In the genomic region with DNA sequence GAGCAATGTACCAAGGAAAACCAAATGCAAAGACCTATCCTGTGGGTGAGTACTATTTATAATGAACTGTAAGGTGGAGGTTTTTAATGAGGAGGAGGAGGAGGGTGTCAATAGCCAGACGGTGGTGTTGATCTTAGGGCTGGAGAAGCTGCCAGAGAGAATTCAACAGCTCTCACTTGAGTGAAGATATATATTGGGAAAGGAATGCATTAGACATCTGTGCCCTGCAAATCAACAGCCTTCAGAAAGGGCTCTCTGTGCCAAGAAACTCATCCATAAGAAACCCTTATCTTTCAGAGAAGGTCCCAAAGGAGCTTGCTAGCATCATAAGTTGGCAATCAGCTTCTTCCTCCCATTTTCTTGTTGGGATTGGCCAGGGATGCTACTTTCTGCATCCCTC, we compare ENCODE assay signal across 23 mouse cellular contexts. TPM values are rescaled to one million over a fixed set of nuclear protein-coding genes. Genes with fewer than 3 reads are reported as not detected.
"Had no signal": no experiment of that assay in that cellular context is flagged by ENCODE, and none has a peak within 500 bp of the region (broad histone marks: within the 10 kb centered on the region; RNA-seq: fewer than 3 reads in every experiment).

No protein-coding gene starts in this region.

- H3K4me1 ChIP-seq: limb, embryonic 12.5 days; liver, embryonic 12.5 days; liver, embryonic 15.5 days; lung, embryonic 15.5 days; megakaryocyte, embryonic 14.5 days had no signal

- H3K36me3 ChIP-seq: limb, embryonic 12.5 days; liver, embryonic 12.5 days; liver, embryonic 15.5 days; lung, embryonic 15.5 days; midbrain, embryonic 10.5 days; midbrain, embryonic 13.5 days had no signal

- H3K27ac ChIP-seq: kidney, postnatal 0 days; layer of hippocampus, adult 2 months; limb, embryonic 12.5 days; liver, embryonic 12.5 days; liver, embryonic 15.5 days; lung, embryonic 15.5 days; midbrain, embryonic 10.5 days; midbrain, embryonic 13.5 days; stomach, postnatal 0 days had no signal

- H3K4me2 ChIP-seq: limb, embryonic 12.5 days; liver, embryonic 12.5 days; liver, embryonic 15.5 days; lung, embryonic 15.5 days; midbrain, embryonic 13.5 days had no signal

- H3K4me3 ChIP-seq: layer of hippocampus, adult 2 months; limb, embryonic 12.5 days; liver, embryonic 12.5 days; liver, embryonic 15.5 days; lung, embryonic 15.5 days; megakaryocyte, embryonic 14.5 days; midbrain, embryonic 10.5 days; midbrain, embryonic 13.5 days; myocyte had no signal

- H3K9ac ChIP-seq: limb, embryonic 12.5 days; liver, embryonic 12.5 days; liver, embryonic 15.5 days; lung, embryonic 15.5 days; midbrain, embryonic 13.5 days had no signal

- H3K9me3 ChIP-seq: limb, embryonic 12.5 days; liver, embryonic 12.5 days; liver, embryonic 15.5 days; lung, embryonic 15.5 days; midbrain, embryonic 10.5 days; midbrain, embryonic 13.5 days had no signal

- ATAC-seq: liver, embryonic 12.5 days; midbrain, embryonic 13.5 days; midbrain, embryonic 16.5 days had no signal

- DNase-seq: kidney, postnatal 25 days; layer of hippocampus, adult 9-11 months; liver; lung, adult 18-20 months; lung, postnatal 10 days; lung, postnatal 36 days; right cerebral cortex, postnatal 14 days; right cerebral cortex, postnatal 4 days; thymus, adult 2 months; thymus, postnatal 14 days; thymus, postnatal 4 days had no signal

RNA-seq across cellular contexts. Expression of a gene that starts 5.4 kb away (rescaled TPM):
- polyA plus RNA-seq: myocyte had no signal
